Mouse (Mus musculus): Measurements from ENCODE around the gene Mdh1b. TPM values are rescaled to one million over a fixed set of nuclear protein-coding genes. Genes with fewer than 3 reads are reported as not detected.

Gene Mdh1b
- total RNA-seq (2014; rRNA removed) (1.5 TPM in 1 of 2 replicates, not detected in the other), polyA plus RNA-seq (2015; fragmentation: Nextera tagmentation; extraction: Ambion mirVana) (0.75 and 0.80 TPM in 2 replicates)

- Histone ChIP-seq H3K27ac (ENCODE audit: low read depth, low read length) (no peak within 1 kb of the TSS; the same call in 1 of the 2 replicates), H3K36me3 (ENCODE audit: insufficient read depth, low read length) (no peaks in the 10 kb centered on the region), H3K4me1 (ENCODE audit: insufficient read depth, low read length) (peaks cover 18% of the 10 kb centered on the region; the same call in 1 of the 2 replicates), H3K27me3 (ENCODE audit: insufficient read depth, low read length) (no peaks in the 10 kb centered on the region), H3K9me3 (ENCODE audit: low read length) (no peaks in the 10 kb centered on the region), H3K9ac (replicated peaks; ENCODE audit: low read length, poor library complexity, severe bottlenecking) (peak within 1 kb of the TSS; percentile 74), H3K4me2 (ENCODE audit: low read depth, low read length, poor library complexity, severe bottlenecking) (peak within 1 kb of the TSS; percentile 57), H3K4me3 (ENCODE audit: low read depth, low read length) (peak within 1 kb of the TSS; percentile 65)
- TF ChIP-seq CTCF (IDR thresholded peaks at IDR 0.05), result no peak
- ATAC-seq (ENCODE audit: low FRiP score) (peak; percentile 97), DNase-seq (ENCODE audit: low spot score) (peak; percentile 97)
- under 1% methylated on average over 31 of the region's 31 CpGs for WGBS
Observed at GRCm38 (mm10) chr1:63730240-63730771, at the start of gene Mdh1b, which contains the start of gene Fastkd2. Mdh1b (minus strand) TSS chr1:63730318. Fastkd2 (plus strand) TSS chr1:63730614.

DNA sequence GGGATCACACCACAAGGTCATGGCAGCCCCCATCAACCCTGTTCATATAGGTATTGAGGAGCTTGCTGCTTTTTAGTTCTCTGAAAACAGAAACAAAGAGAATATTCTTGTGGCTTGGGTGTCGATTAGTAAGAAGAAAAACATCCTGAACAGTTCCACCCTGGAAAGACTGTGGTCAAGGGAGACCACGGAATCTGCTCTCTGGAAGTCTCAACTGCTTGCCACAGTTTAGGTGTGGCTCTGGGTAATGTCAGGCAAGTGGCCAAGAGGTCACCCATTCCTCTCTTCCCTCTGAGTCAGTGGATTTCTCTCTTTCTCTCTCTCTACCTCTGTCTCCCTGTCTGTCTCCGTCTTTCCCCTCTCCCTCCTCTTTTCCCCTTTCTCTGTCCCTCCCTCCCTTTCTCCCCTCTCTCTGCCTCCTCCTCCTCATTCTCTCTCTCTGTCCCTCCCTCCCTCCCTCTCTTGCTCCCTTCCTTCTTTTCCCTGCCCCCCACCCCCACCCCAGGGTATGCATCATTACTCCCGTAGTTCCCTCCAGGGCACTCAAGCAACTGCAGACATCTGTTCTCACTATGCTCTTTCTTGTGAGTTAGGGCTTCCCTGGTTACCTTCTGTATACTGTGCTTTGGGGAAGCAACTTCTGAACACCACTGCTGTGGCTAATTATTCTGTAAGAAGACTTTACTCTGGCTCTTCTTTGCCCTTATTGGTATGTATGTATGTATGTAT, 46.9 kb upstream of the Mdh1b start:
- WGBS, result 62% methylated on average over 4 of the region's 4 CpGs
- Histone ChIP-seq H3K4me2 (ENCODE audit: low read depth, low read length, poor library complexity, severe bottlenecking) (no peak overlapping the region), H3K27ac (ENCODE audit: low read depth, low read length) (no peak overlapping the region), H3K9me3 (ENCODE audit: low read length) (no peaks in the 10 kb centered on the region), H3K36me3 (ENCODE audit: insufficient read depth, low read length) (no peaks in the 10 kb centered on the region), H3K4me3 (ENCODE audit: low read depth, low read length) (no peak overlapping the region), H3K9ac (replicated peaks; ENCODE audit: low read length, poor library complexity, severe bottlenecking) (no peak overlapping the region), H3K4me1 (ENCODE audit: insufficient read depth, low read length) (no peaks in the 10 kb centered on the region), H3K27me3 (ENCODE audit: insufficient read depth, low read length) (no peaks in the 10 kb centered on the region)
- TF ChIP-seq CTCF (IDR thresholded peaks at IDR 0.05), result no peak
- no peak for ATAC-seq (ENCODE audit: low FRiP score)
- DNase-seq (ENCODE audit: low spot score), result no peak

DNA sequence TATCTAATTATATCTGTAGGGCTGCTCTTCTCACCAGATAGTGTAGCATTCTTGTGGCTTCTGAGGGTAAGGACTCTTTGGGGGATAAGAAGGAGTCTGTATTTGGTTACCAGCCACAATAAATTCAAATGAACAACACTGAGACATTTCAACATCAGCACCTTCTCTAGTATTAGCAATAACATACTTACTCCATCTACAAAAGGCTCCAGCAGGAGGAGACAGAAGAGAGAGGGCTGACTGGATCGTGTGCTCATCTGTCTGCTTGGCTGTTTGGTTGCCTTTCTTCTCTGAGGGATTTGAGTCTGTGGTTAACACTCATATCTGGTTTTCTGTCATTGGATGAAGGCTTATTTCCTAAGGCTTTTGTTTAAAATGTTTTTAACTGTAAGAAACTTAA, 46.3 kb upstream of the Mdh1b start:
- DNase-seq (ENCODE audit: low spot score), result no peak
- WGBS, result 39% methylated on average over 1 of the region's 1 CpGs
- no peaks in the 10 kb centered on the region for H3K36me3 ChIP-seq (ENCODE audit: insufficient read depth, low read length)

DNA sequence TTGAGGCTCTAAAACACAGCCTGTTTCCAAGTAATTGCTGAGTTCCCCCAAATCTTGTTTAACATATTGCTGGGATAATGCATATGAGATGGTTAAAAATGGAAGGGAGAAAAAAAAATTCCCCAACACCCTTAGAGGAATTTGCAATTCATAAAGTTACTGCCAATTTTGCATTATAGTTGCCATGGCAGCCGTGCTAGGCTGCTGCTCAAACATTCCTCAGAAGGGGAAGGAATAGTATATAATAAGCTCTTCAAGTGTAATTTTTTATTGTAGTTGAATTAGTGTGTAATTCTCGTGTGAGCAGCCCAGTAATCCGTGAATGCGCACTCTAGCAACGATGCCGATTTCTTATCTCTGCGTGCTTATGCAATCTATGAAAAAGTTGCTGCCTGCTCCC, 40.2 kb upstream of the Mdh1b start:
- H3K9me3 ChIP-seq (ENCODE audit: low read length), result no peaks in the 10 kb centered on the region
- DNase-seq (ENCODE audit: low spot score) (peak; percentile 64), ATAC-seq (ENCODE audit: low FRiP score) (peak; percentile 58; the same call in 1 of the 2 replicates)
- H3K27me3 ChIP-seq (ENCODE audit: insufficient read depth, low read length), result no peaks in the 10 kb centered on the region
- no peak overlapping the region for H3K4me3 ChIP-seq (ENCODE audit: low read depth, low read length)
- H3K36me3 ChIP-seq (ENCODE audit: insufficient read depth, low read length), result no peaks in the 10 kb centered on the region
- H3K4me1 ChIP-seq (ENCODE audit: insufficient read depth, low read length), result peaks cover 5% of the 10 kb centered on the region; the same call in 1 of the 2 replicates
- 23% methylated on average over 7 of the region's 7 CpGs for WGBS
- TF ChIP-seq CTCF (IDR thresholded peaks at IDR 0.05), result no peak
- peak overlapping the region; percentile 3; the same call in 1 of the 2 replicates for H3K27ac ChIP-seq (ENCODE audit: low read depth, low read length)
- no peak overlapping the region for H3K4me2 ChIP-seq (ENCODE audit: low read depth, low read length, poor library complexity, severe bottlenecking)
- H3K9ac ChIP-seq (replicated peaks; ENCODE audit: low read length, poor library complexity, severe bottlenecking), result no peak overlapping the region

More for the DNA sequence above, 46.3 kb upstream of the Mdh1b start:
- peak; percentile 37 for TF ChIP-seq CTCF (IDR thresholded peaks at IDR 0.05)
- Histone ChIP-seq H3K4me2 (ENCODE audit: low read depth, low read length, poor library complexity, severe bottlenecking) (no peak overlapping the region), H3K9me3 (ENCODE audit: low read length) (no peaks in the 10 kb centered on the region), H3K9ac (replicated peaks; ENCODE audit: low read length, poor library complexity, severe bottlenecking) (no peak overlapping the region), H3K27ac (ENCODE audit: low read depth, low read length) (no peak overlapping the region), H3K4me3 (ENCODE audit: low read depth, low read length) (no peak overlapping the region), H3K4me1 (ENCODE audit: insufficient read depth, low read length) (no peaks in the 10 kb centered on the region), H3K27me3 (ENCODE audit: insufficient read depth, low read length) (no peaks in the 10 kb centered on the region)
- ATAC-seq (ENCODE audit: low FRiP score), result no peak

DNA sequence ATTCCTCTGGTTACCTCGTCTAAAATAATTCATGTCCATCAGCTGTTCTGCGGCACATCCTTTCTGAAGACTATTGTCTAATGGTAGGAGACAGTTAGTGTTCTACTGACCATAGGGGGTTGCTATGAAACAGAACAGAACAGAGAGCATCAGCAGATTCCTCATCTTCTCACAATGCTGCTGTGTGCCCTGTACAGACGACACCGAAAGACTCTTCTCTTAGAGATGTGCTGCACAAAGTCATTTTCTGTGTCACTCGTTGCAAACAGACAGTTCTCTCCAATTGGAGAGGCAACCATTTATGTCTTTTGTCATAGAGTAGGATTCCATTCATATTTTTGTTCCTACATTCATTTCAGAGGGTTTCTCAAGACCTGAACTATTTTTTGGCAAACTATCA, 39.0 kb upstream of the Mdh1b start, which contains the start of gene 4933402D24Rik:
4933402D24Rik (minus strand) TSS at position 101 of the 400 bp plus-strand sequence.
- ATAC-seq (ENCODE audit: low FRiP score), result no peak
- H3K9ac ChIP-seq (replicated peaks; ENCODE audit: low read length, poor library complexity, severe bottlenecking), result no peak within 1 kb of the TSS
- H3K4me2 ChIP-seq (ENCODE audit: low read depth, low read length, poor library complexity, severe bottlenecking), result no peak within 1 kb of the TSS
- H3K27me3 ChIP-seq (ENCODE audit: insufficient read depth, low read length), result no peaks in the 10 kb centered on the region
- H3K9me3 ChIP-seq (ENCODE audit: low read length), result no peaks in the 10 kb centered on the region
- H3K27ac ChIP-seq (ENCODE audit: low read depth, low read length), result peak within 1 kb of the TSS; percentile 3; the same call in 1 of the 2 replicates
- no peak within 1 kb of the TSS for H3K4me3 ChIP-seq (ENCODE audit: low read depth, low read length)
- H3K36me3 ChIP-seq (ENCODE audit: insufficient read depth, low read length), result no peaks in the 10 kb centered on the region
- TF ChIP-seq CTCF (IDR thresholded peaks at IDR 0.05), result no peak
- H3K4me1 ChIP-seq (ENCODE audit: insufficient read depth, low read length), result peaks cover 5% of the 10 kb centered on the region; the same call in 1 of the 2 replicates
- WGBS, result 63% methylated on average over 5 of the region's 5 CpGs
- DNase-seq (ENCODE audit: low spot score), result no peak

- Histone ChIP-seq H3K9ac (replicated peaks; ENCODE audit: low read length, poor library complexity, severe bottlenecking) (no peak overlapping the region), H3K27ac (ENCODE audit: low read depth, low read length) (no peak overlapping the region), H3K27me3 (ENCODE audit: insufficient read depth, low read length) (no peaks in the 10 kb centered on the region), H3K36me3 (ENCODE audit: insufficient read depth, low read length) (no peaks in the 10 kb centered on the region), H3K4me3 (ENCODE audit: low read depth, low read length) (no peak overlapping the region), H3K9me3 (ENCODE audit: low read length) (no peaks in the 10 kb centered on the region), H3K4me1 (ENCODE audit: insufficient read depth, low read length) (peaks cover 11% of the 10 kb centered on the region), H3K4me2 (ENCODE audit: low read depth, low read length, poor library complexity, severe bottlenecking) (no peak overlapping the region)
- WGBS, result 80% methylated on average over 8 of the region's 8 CpGs
- peak; percentile 42 for DNase-seq (ENCODE audit: low spot score)
- TF ChIP-seq CTCF (IDR thresholded peaks at IDR 0.05), result no peak
- ATAC-seq (ENCODE audit: low FRiP score), result no peak
Observed at GRCm38 (mm10) chr1:63768112-63768511, 38.0 kb upstream of the Mdh1b start.

All from midbrain, postnatal 0 days (tissue).